Mouse (Mus musculus) megakaryocyte-erythroid progenitor cell, adult 5-6 weeks (primary cell): ENCODE measurements around the gene Sbds. TPM values are rescaled to one million over a fixed set of nuclear protein-coding genes. Genes with fewer than 3 reads are reported as not detected.
A peak's percentile ranks its signal among the peaks of the same experiment; 100 is the strongest.
"Not testable (repeated sequence)": the region's sequence is repeated elsewhere in the genome, so short reads cannot be mapped to it uniquely, and the experiment has no call there.

Experiments
- ATAC-seq: replicated peaks from 2 replicates; pipeline ENCODE4 v1.8.0; 2016; ENCODE audit warnings: mild to moderate bottlenecking, inconsistent platforms; ENCODE audit not compliant: severe bottlenecking, poor library complexity, low FRiP score, low TSS enrichment
- total RNA-seq, 2 experiments: library from RNA; stranded (forward) in 1 of 2; stranded (reverse) in 1 of 2; fragments of 200-1000, 215-1000 nt in 1 of 2; fragments of >200 nt in 1 of 2; fragmentation: Nextera tagmentation in 1 of 2; gene quantifications; 2 replicates each; pipeline ENCODE4 v1.2.3; 2014 to 2017

Gene Sbds
- total RNA-seq, 2 experiments from 2014 or later = 65.5 to 75.7 TPM

- no peak for ATAC-seq
Observed at GRCm38 (mm10) chr5:130263454-130263853, 8.1 kb upstream of the Sbds start.

GRCm38 (mm10) chr5:130257303-130257702 lies 2.0 kb upstream of the Sbds start:
- ATAC-seq = no peak

- ATAC-seq = peak; percentile 93
Observed at GRCm38 (mm10) chr5:130256678-130257271, 1.4 kb upstream of the Sbds start.

- ATAC-seq = not testable (repeated sequence)
Observed at GRCm38 (mm10) chr5:130255799-130256525, 632 bp upstream of the Sbds start.

- ATAC-seq = peak; percentile 11; the same call in 1 of the 2 replicates
Observed at GRCm38 (mm10) chr5:130254164-130255016, 940 bp downstream of the Sbds start.

- ATAC-seq = no peak
Observed at GRCm38 (mm10) chr5:130247823-130248222, 7.5 kb downstream of the Sbds start.

GRCm38 (mm10) chr5:130241426-130241825 lies 13.9 kb downstream of the Sbds start:
- no peak for ATAC-seq

- ATAC-seq = no peak
Observed at GRCm38 (mm10) chr5:130239856-130240255, 15.5 kb downstream of the Sbds start.

- no peak for ATAC-seq
Observed at GRCm38 (mm10) chr5:130239236-130239635, 16.1 kb downstream of the Sbds start.

GRCm38 (mm10) chr5:130236302-130236701 lies 19.0 kb downstream of the Sbds start:
- ATAC-seq = no peak

- no peak for ATAC-seq
Observed at GRCm38 (mm10) chr5:130228120-130228519, 27.2 kb downstream of the Sbds start.

- ATAC-seq = no peak
Observed at GRCm38 (mm10) chr5:130226790-130227189, 28.5 kb downstream of the Sbds start.

GRCm38 (mm10) chr5:130222146-130223004 lies 33.0 kb downstream of the Sbds start:
- peak; percentile 64 for ATAC-seq

- ATAC-seq = peak; percentile 31
Observed at GRCm38 (mm10) chr5:130221760-130222145, 33.6 kb downstream of the Sbds start.

- ATAC-seq = no peak
Observed at GRCm38 (mm10) chr5:130221316-130221715, 34.0 kb downstream of the Sbds start.

GRCm38 (mm10) chr5:130218336-130218735 lies 37.0 kb downstream of the Sbds start:
- no peak for ATAC-seq

- no peak for ATAC-seq
Observed at GRCm38 (mm10) chr5:130217406-130217805, 37.9 kb downstream of the Sbds start.

- no peak for ATAC-seq
Observed at GRCm38 (mm10) chr5:130216781-130217180, 38.5 kb downstream of the Sbds start, which contains the start of gene Tmem248. Gene Tmem248 (plus strand): TSS chr5:130217081.

GRCm38 (mm10) chr5:130212956-130213355 lies 42.4 kb downstream of the Sbds start:
- no peak for ATAC-seq
